Mouse (Mus musculus) C2C12 (cell line): ENCODE measurements around the gene Dap3. TPM values are rescaled to one million over a fixed set of nuclear protein-coding genes. Genes with fewer than 3 reads are reported as not detected.
"Not testable (repeated sequence)": the region's sequence is repeated elsewhere in the genome, so short reads cannot be mapped to it uniquely, and the experiment has no call there.

Experiments used
- H3K27me3 ChIP-seq: one replicate; pipeline ENCODE4 v1.6.1; 2011; ENCODE audit not compliant: control insufficient read depth, insufficient read depth, insufficient read length
- H3K36me3 ChIP-seq: one replicate; pipeline ENCODE4 v1.6.1; 2011; ENCODE audit not compliant: control insufficient read depth, insufficient read depth
- H3K4me3 ChIP-seq: one replicate; pipeline ENCODE4 v1.5.1; 2011; ENCODE audit warnings: mild to moderate bottlenecking, control low read depth; ENCODE audit not compliant: poor library complexity, insufficient read depth, severe bottlenecking
- H3K79me2 ChIP-seq: one replicate; pipeline ENCODE4 v1.6.1; 2011; ENCODE audit not compliant: control insufficient read depth, insufficient read depth
- H3K79me3 ChIP-seq: one replicate; pipeline ENCODE4 v1.6.1; 2011; ENCODE audit warnings: low read depth, control low read depth
- H3ac ChIP-seq: one replicate; pipeline ENCODE3; 2011; ENCODE audit warnings: low read depth; ENCODE audit not compliant: control insufficient read depth, insufficient read length
- CEBPB ChIP-seq: IDR thresholded peaks from one replicate; pipeline ENCODE4 v1.6.1; 2011; ENCODE audit warnings: low read depth, mild to moderate bottlenecking, control low read depth, moderate library complexity
- CTCF ChIP-seq: IDR thresholded peaks from one replicate; pipeline ENCODE4 v1.5.1; 2011; ENCODE audit not compliant: control insufficient read depth, insufficient read depth, insufficient read length
- FOSL1 ChIP-seq: IDR thresholded peaks from one replicate; pipeline ENCODE4 v1.8.0; 2011; ENCODE audit warnings: mild to moderate bottlenecking, low read length; ENCODE audit not compliant: poor library complexity, insufficient read depth, severe bottlenecking
- MAX ChIP-seq: IDR thresholded peaks from one replicate; pipeline ENCODE4 v1.6.1; 2011; ENCODE audit warnings: mild to moderate bottlenecking, control low read depth
- MYOD1 ChIP-seq: IDR thresholded peaks from one replicate; pipeline ENCODE4 v1.6.1; 2011; ENCODE audit warnings: low read depth; ENCODE audit not compliant: control insufficient read depth, insufficient read length
- MYOG ChIP-seq: IDR thresholded peaks from one replicate; pipeline ENCODE4 v1.6.1; 2011; ENCODE audit not compliant: control insufficient read depth, insufficient read length; ENCODE audit errors: extremely low read depth
- USF1 ChIP-seq: IDR thresholded peaks from one replicate; pipeline ENCODE4 v1.6.1; 2011; ENCODE audit warnings: low read depth, mild to moderate bottlenecking, control low read depth, moderate library complexity
- polyA plus RNA-seq: library from polyadenylated mRNA; unstranded; fragments of >200 nt; fragmentation: generic; extraction: Trizol; gene quantifications from one replicate; pipeline ENCODE4 v1.2.1, GENCODE M21; 2012; ENCODE audit warnings: missing spikeins

Dap3 gene
- polyA plus RNA-seq, 1 experiment = 123 TPM

DNA sequence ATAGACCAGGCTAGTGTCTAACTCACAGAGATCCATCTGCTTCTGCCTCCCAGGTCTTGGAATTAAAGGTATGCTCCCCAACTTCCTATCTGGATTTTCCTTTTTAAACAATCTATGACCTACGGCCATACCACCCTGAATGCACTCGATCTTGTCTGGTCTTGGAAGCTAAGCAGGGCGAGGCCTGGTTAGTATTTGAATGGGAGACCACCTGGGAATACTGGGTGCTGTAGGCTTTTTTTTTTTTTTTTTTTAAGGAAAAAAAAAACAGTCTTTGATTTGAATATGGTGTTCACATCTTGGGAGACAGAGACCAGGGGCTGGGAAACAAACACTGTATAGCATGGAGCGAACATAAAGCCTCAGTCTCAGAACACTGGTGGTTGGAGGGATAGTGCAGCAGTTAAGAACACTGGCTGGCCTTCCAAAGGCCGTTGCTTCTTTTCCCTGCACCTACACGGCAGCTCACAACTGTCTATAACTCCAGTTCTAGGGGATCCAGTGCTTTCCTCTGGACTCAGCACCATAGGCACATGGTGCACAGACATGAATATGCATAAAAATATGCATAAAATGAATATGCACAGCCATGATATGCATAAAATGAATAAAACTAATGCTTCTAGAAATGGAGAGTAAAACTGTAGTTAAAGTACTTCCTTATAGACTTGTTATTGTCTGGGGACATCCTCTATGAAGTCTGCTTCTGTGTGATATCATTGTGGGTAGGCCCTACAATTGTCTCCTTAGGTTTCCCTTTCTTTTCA, 44.4 kb downstream of the Dap3 start:
- H3K79me2 ChIP-seq = peaks cover 8% of the 10 kb centered on the region
- no peaks in the 10 kb centered on the region for H3K79me3 ChIP-seq
- TF ChIP-seq MYOG = no peak
- no peak for TF ChIP-seq CEBPB
- no peak for TF ChIP-seq USF1
- no peak for TF ChIP-seq MYOD1
- TF ChIP-seq CTCF = no peak
- no peak for TF ChIP-seq FOSL1
- TF ChIP-seq MAX = no peak
- peaks cover 87% of the 10 kb centered on the region for H3K36me3 ChIP-seq
- no peak overlapping the region for H3ac ChIP-seq
- no peak overlapping the region for H3K4me3 ChIP-seq
- H3K27me3 ChIP-seq = no peaks in the 10 kb centered on the region

DNA sequence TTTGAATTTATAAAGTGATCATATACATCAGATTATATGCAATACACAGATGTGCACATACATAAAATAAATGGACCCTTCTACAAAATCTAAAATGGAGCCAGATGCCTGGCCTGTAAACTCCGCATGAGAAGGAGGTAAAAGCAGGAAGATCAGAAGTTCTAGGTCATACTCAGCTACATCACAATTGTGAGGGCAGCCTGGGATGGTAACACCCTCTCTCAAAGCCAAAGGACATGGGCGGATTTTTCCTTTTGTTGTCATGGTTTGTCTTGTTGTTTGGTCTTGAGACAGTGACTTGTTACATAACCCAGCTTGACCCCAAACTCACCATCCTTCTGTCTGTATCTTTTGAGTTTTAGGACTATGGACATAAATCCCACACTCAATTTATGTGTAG, 45.2 kb downstream of the Dap3 start:
- Histone ChIP-seq H3K27me3 (no peaks in the 10 kb centered on the region), H3K36me3 (peaks cover 82% of the 10 kb centered on the region), H3K79me3 (no peaks in the 10 kb centered on the region), H3K4me3 (no peak overlapping the region), H3ac (no peak overlapping the region), H3K79me2 (no peaks in the 10 kb centered on the region)
- TF ChIP-seq FOSL1 (no peak), MYOG (no peak), USF1 (no peak), CEBPB (no peak), MAX (no peak), CTCF (no peak), MYOD1 (no peak)

DNA sequence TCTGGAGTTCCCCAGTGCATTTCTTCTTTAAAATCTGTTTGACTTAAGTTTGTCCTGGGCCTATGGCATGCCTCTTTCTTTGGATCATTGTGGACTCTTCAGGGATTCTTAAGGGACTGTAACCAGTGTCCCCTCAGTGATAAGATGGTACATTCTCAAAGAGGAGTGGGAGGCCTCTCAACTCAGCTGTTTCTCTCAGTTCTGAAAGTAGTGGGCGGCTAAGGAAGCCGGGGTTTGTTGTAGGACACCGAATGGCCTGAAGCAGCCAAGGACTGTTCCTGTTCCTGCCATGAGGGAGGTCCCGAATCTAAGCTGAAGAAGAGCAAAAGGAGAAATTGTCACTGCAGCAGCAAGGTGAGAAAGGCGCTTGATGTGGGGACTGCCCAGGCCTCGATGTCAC, 45.8 kb downstream of the Dap3 start:
- H3K79me2 ChIP-seq = no peaks in the 10 kb centered on the region
- no peak overlapping the region for H3ac ChIP-seq
- peaks cover 81% of the 10 kb centered on the region for H3K36me3 ChIP-seq
- no peaks in the 10 kb centered on the region for H3K79me3 ChIP-seq
- no peaks in the 10 kb centered on the region for H3K27me3 ChIP-seq
- no peak overlapping the region for H3K4me3 ChIP-seq
- TF ChIP-seq MYOD1 (no peak), FOSL1 (no peak), USF1 (no peak), CTCF (no peak), CEBPB (no peak), MYOG (no peak), MAX (no peak)

DNA sequence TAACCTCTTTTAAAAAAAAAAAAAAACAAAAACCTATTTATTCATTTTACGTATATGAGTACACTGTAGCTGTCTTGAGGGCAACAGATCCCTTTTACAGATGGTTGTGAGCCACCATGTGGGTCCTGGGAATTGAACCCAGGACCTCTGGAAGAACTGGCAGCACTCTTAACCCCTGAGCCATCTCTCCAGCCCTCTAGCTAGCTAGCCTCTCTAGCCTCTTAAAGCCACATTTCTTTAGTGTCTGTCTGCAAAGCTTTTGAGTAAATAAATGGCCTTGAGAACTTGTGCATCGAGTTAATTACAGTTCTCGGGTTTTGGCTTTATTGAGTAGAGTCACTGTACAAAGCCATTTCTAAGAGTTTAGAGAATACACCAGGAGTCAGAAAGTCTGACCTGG, 46.2 kb downstream of the Dap3 start:
- H3K79me2 ChIP-seq = no peaks in the 10 kb centered on the region
- no peak overlapping the region for H3ac ChIP-seq
- H3K79me3 ChIP-seq = no peaks in the 10 kb centered on the region
- H3K27me3 ChIP-seq = no peaks in the 10 kb centered on the region
- no peak overlapping the region for H3K4me3 ChIP-seq
- TF ChIP-seq USF1 (no peak), MAX (no peak), CEBPB (no peak), MYOG (no peak), FOSL1 (no peak), MYOD1 (no peak), CTCF (no peak)
- peaks cover 77% of the 10 kb centered on the region for H3K36me3 ChIP-seq

- not testable (repeated sequence) for H3K27me3 ChIP-seq, H3K79me2 ChIP-seq, H3K4me3 ChIP-seq, H3ac ChIP-seq, H3K79me3 ChIP-seq
- H3K36me3 ChIP-seq = peaks cover 14% of the 10 kb centered on the region
These were observed 58.0 kb downstream of the Dap3 start for GRCm38 (mm10) chr3:88893011-88893410.

GRCm38 (mm10) chr3:88882536-88882935, 68.4 kb downstream of the Dap3 start:
- H3K79me2 ChIP-seq, H3K36me3 ChIP-seq, H3K79me3 ChIP-seq, H3K27me3 ChIP-seq, H3ac ChIP-seq, H3K4me3 ChIP-seq: not testable (repeated sequence)

Other genes starting within 250 kb of the Dap3 start
- 42.5 TPM for gene Rit1, start 234.3 kb downstream of the Dap3 start, polyA plus RNA-seq
- gene Syt11, start 176.0 kb downstream of the Dap3 start, polyA plus RNA-seq = 6.1 TPM
- gene Gon4l, start 116.0 kb downstream of the Dap3 start, polyA plus RNA-seq = 14.7 TPM
- gene Msto1, start 37.2 kb downstream of the Dap3 start, polyA plus RNA-seq = 52.0 TPM
- 5.4 TPM for gene Ash1l, start 559 bp downstream of the Dap3 start, polyA plus RNA-seq
- 25.0 TPM for gene Rusc1, start 142.1 kb upstream of the Dap3 start, polyA plus RNA-seq
- 0.02 TPM for gene Gm43738, start 149.9 kb upstream of the Dap3 start, polyA plus RNA-seq
- 384 TPM for gene Fdps, start 150.8 kb upstream of the Dap3 start, polyA plus RNA-seq
- not detected for gene Pklr, start 185.0 kb upstream of the Dap3 start, polyA plus RNA-seq
- gene Hcn3, start 209.0 kb upstream of the Dap3 start, polyA plus RNA-seq = 0.15 TPM
- 14.5 TPM for gene Clk2, start 213.6 kb upstream of the Dap3 start, polyA plus RNA-seq
- gene Scamp3, start 226.3 kb upstream of the Dap3 start, polyA plus RNA-seq = 139 TPM
- gene Fam189b, start 232.0 kb upstream of the Dap3 start, polyA plus RNA-seq = 27.4 TPM